Mouse (Mus musculus): Measurements from ENCODE around the gene U2af2.
A peak's percentile ranks its signal among the peaks of the same experiment; 100 is the strongest.

DNA sequence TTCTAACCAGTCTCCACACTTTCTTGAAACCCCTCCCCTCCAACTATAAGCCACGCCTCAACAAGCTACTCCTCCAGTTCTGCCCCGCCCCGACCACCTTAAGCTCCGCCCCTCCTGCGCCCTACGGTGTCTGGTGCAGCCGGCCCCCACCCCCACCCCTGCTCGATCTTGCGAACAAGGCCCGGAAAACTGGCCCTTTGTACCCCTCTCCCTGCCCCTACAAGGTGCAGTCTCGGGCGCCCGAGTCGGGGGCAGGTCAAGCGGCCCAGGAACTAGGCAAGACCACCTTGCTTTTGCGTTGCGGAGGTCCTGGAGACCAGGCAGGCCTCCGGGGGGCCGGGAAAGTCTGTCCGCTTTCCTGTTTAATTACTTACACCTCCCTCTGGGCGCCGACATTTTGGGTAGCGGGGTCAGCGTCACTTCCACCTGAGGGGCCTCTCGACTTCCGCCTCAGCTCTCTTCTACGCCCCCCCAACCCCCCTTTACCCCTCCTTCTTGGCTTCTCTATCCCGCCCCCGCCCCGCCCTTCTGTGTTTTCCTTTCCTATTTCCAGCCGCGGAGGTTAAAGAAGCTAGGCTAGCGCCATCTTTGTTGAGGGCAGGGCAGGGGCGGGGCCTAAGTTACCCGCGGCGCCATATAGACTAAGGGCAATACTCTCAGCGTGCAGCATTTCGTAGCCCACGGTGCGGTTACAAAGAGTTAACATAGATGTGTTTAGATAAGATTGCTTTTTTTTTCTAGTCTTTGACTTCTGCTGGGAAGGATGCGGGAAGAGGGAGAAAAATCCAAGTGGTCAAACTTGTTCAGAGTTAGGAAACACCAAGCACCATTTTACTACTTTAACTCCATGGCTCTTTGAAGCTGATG, 47.5 kb upstream of the U2af2 start, which contains the start of the genes Zfp524 and Fiz1:
- TF ChIP-seq POLR2A (IDR thresholded peaks at IDR 0.05; ENCODE audit: extremely low read depth, insufficient read depth, low read length) (peak; percentile 32; the same call in 1 of the 2 replicates), CTCF (IDR thresholded peaks at IDR 0.05; ENCODE audit: low read depth, low read length) (no peak)
